Mouse (Mus musculus) adrenal gland, adult 18-20 months (tissue): ENCODE measurements around the gene Jarid2. TPM values are rescaled to one million over a fixed set of nuclear protein-coding genes. Genes with fewer than 3 reads are reported as not detected.

Experiments
- DNase-seq, 2 experiments: peaks; one replicate each; pipeline ENCODE4 v3.0.0; 2021 to 2022; ENCODE audit warnings: low spot score in 2 of 2
- total RNA-seq, 2 experiments: library from RNA; stranded (reverse); gene quantifications; 1 replicate in 1 of 2; 2 replicates in 1 of 2; pipeline ENCODE4 v1.2.3; 2021

Gene Jarid2
- total RNA-seq, 2 experiments from 2014 or later, result 17.7 to 51.9 TPM

- no peak for DNase-seq
These were observed 179.5 kb downstream of the Jarid2 start for GRCm38 (mm10) chr13:44908790-44909189.

GRCm38 (mm10) chr13:44912851-44913250 is 183.6 kb downstream of the Jarid2 start:
- DNase-seq, result no peak

GRCm38 (mm10) chr13:44913560-44913959 is 184.3 kb downstream of the Jarid2 start:
- DNase-seq, result no peak

- DNase-seq, result no peak
These were observed 186.1 kb downstream of the Jarid2 start for GRCm38 (mm10) chr13:44915382-44915781.

GRCm38 (mm10) chr13:44915945-44916344 is 186.7 kb downstream of the Jarid2 start:
- DNase-seq, result no peak

- no peak for DNase-seq
These were observed 187.9 kb downstream of the Jarid2 start for GRCm38 (mm10) chr13:44917202-44917601.

- no peak for DNase-seq
These were observed 189.0 kb downstream of the Jarid2 start for GRCm38 (mm10) chr13:44918269-44918668.

GRCm38 (mm10) chr13:44921095-44921494 is 191.8 kb downstream of the Jarid2 start:
- no peak for DNase-seq

- no peak for DNase-seq
These were observed 192.4 kb downstream of the Jarid2 start for GRCm38 (mm10) chr13:44921721-44922120.

GRCm38 (mm10) chr13:44924042-44924441 is 194.8 kb downstream of the Jarid2 start:
- DNase-seq, result no peak

GRCm38 (mm10) chr13:44925173-44925572 is 195.9 kb downstream of the Jarid2 start:
- no peak for DNase-seq

- no peak for DNase-seq
These were observed 197.0 kb downstream of the Jarid2 start for GRCm38 (mm10) chr13:44926311-44926710.

GRCm38 (mm10) chr13:44932307-44933264 is 203.3 kb downstream of the Jarid2 start:
- DNase-seq, result no peak

GRCm38 (mm10) chr13:44933575-44933974 is 204.3 kb downstream of the Jarid2 start:
- no peak for DNase-seq

- no peak for DNase-seq
These were observed 208.4 kb downstream of the Jarid2 start for GRCm38 (mm10) chr13:44937681-44938080.

GRCm38 (mm10) chr13:44939326-44940035 is 210.2 kb downstream of the Jarid2 start:
- DNase-seq, result no peak

GRCm38 (mm10) chr13:44943618-44944017 is 214.3 kb downstream of the Jarid2 start:
- no peak for DNase-seq

GRCm38 (mm10) chr13:44946880-44947635 is 217.8 kb downstream of the Jarid2 start:
- DNase-seq, result no peak

GRCm38 (mm10) chr13:44948320-44949250 is 219.3 kb downstream of the Jarid2 start:
- no peak for DNase-seq

GRCm38 (mm10) chr13:44952393-44953086 is 223.3 kb downstream of the Jarid2 start:
- no peak for DNase-seq
